Mouse (Mus musculus) hindbrain, embryonic 16.5 days (tissue): Measurements from ENCODE around the gene Cps1. TPM values are rescaled to one million over a fixed set of nuclear protein-coding genes. Genes with fewer than 3 reads are reported as not detected.

ENCODE experiments used
- ATAC-seq: fragments of 200-750 bp; cut with Nextera tagmentation; 2 replicates; pipeline ENCODE4 v1.8.0; 2017; ENCODE audit warnings: moderate TSS enrichment, moderate library complexity
- H3K27ac ChIP-seq: fragments of 300-500 bp; sonication (generic); 2 replicates; pipeline ENCODE4 v1.5.1; 2014; ENCODE audit warnings: low read depth, mild to moderate bottlenecking, control low read depth, low read length, moderate library complexity
- H3K27me3 ChIP-seq: fragments of 300-500 bp; sonication (generic); replicated peaks from 2 replicates; pipeline ENCODE4 v1.6.1; 2014; ENCODE audit warnings: low read length; ENCODE audit not compliant: control insufficient read depth, insufficient read depth
- H3K36me3 ChIP-seq: fragments of 300-500 bp; sonication (generic); 2 replicates; pipeline ENCODE4 v1.6.1; 2014; ENCODE audit warnings: mild to moderate bottlenecking, low read length, moderate library complexity, mixed read lengths; ENCODE audit not compliant: control insufficient read depth, insufficient read depth
- H3K4me1 ChIP-seq: fragments of 300-500 bp; sonication (generic); 2 replicates; pipeline ENCODE4 v1.6.1; 2014; ENCODE audit warnings: low read depth, low read length; ENCODE audit not compliant: control insufficient read depth, insufficient read depth
- H3K4me2 ChIP-seq: fragments of 300-500 bp; sonication (generic); 2 replicates; pipeline ENCODE4 v1.6.1; 2014; ENCODE audit warnings: mild to moderate bottlenecking, low read length, control low read depth, moderate library complexity
- H3K4me3 ChIP-seq: fragments of 300-500 bp; sonication (generic); 2 replicates; pipeline ENCODE4 v1.5.1; 2014; ENCODE audit warnings: mild to moderate bottlenecking, low read length, control low read depth, moderate library complexity
- H3K9ac ChIP-seq: fragments of 300-500 bp; sonication (generic); 2 replicates; pipeline ENCODE4 v1.6.1; 2014; ENCODE audit warnings: low read depth, mild to moderate bottlenecking, control low read depth, low read length, moderate library complexity
- H3K9me3 ChIP-seq: fragments of 300-500 bp; sonication (generic); 2 replicates; pipeline ENCODE4 v1.6.1; 2014; ENCODE audit warnings: mild to moderate bottlenecking, low read length, moderate library complexity; ENCODE audit not compliant: control insufficient read depth
- WGBS: fragments of 180-500 bp; shearing (Covaris S2); extraction: QIAGEN DNeasy Blood & Tissue Kit; methylation state at CpG from one replicate; pipeline ENCODE4 v1.1.7; 2014; 5-methylcytosine and 5-hydroxymethylcytosine counted together
- polyA plus RNA-seq: library from polyadenylated mRNA; unstranded; fragments of >200 nt; fragmentation: Nextera tagmentation; extraction: Ambion mirVana; gene quantifications from 2 replicates; pipeline ENCODE4 v1.2.1, GENCODE M21; 2015

The Cps1 gene
- polyA plus RNA-seq, 1 experiment from 2014 or later: 0.09 TPM

DNA sequence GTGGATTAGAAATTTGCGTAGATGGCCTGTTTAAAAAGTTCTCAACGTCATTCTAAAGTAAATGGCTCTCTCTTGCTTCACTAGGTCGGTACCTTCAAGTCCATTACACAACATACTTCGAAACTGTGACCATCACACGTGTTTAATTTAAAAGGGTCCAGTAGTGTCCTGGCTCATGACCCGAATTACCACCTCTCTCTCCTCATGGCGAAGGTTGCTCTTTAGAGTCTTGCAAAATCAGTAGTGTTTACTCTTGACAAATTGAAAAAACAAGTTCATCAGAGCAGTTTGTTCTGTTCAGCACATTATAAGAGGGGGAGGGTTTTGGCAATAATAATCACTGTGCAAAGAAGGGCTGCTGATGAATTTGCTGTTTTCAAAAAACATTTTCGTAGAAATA is 6.3 kb upstream of the Cps1 start:
- ATAC-seq: no peak
- Histone ChIP-seq H3K4me1 (no peaks in the 10 kb centered on the region), H3K27ac (no peak overlapping the region), H3K9me3 (no peaks in the 10 kb centered on the region), H3K27me3 (no peaks in the 10 kb centered on the region), H3K9ac (no peak overlapping the region), H3K4me3 (no peak overlapping the region), H3K36me3 (no peaks in the 10 kb centered on the region), H3K4me2 (no peak overlapping the region)
- WGBS: 89% methylated on average over 8 of the region's 8 CpGs

DNA sequence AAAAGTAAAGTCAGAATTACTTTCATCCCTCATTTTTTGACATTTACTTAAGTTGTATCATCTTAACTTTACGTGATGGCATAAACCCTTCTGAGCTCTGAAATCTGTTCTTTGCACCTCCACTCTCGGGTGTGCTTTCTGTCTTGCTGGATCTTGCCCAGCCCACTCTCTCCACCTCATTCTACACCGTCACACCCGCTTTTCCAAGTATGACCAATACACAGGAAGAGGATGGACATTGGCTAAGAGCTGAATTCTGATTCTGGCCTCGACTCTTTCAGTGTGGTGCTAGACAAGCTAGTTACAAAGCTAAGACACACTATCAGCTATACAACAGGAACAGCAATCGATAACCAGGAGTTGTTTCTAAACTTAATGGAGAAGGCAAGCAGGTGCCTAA is 5.0 kb upstream of the Cps1 start:
- no peaks in the 10 kb centered on the region for H3K36me3 ChIP-seq
- 90% methylated on average over 6 of the region's 6 CpGs for WGBS

DNA sequence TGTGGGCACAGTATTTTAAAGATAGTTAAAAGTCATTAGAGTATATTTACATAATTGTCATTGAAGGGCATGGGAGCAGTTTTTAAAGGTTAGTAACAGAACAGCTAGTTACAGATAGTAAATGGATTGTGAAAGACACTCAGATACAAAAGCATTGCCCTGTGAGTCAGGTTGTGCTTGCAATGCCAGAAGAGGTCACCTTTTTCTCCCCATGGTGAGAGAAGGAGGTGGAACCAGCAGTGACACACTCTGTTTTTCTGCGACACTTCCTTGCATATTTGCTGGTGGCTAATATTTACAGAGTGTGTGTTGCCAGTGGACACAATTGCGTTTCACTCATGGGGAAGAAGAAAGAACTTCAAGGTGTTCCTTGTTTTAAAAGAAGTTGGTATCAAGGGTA is 2.6 kb downstream of the Cps1 start:
- Histone ChIP-seq H3K4me3 (no peak overlapping the region), H3K4me2 (no peak overlapping the region), H3K9ac (no peak overlapping the region), H3K4me1 (no peaks in the 10 kb centered on the region), H3K27me3 (no peaks in the 10 kb centered on the region), H3K9me3 (no peaks in the 10 kb centered on the region), H3K27ac (no peak overlapping the region), H3K36me3 (no peaks in the 10 kb centered on the region)
- ATAC-seq: no peak
- 81% methylated on average over 2 of the region's 2 CpGs for WGBS

More for the DNA sequence above, 5.0 kb upstream of the Cps1 start:
- no peak overlapping the region for H3K27ac ChIP-seq
- no peak overlapping the region for H3K4me2 ChIP-seq
- no peaks in the 10 kb centered on the region for H3K4me1 ChIP-seq
- no peaks in the 10 kb centered on the region for H3K9me3 ChIP-seq
- H3K27me3 ChIP-seq: no peaks in the 10 kb centered on the region
- H3K9ac ChIP-seq: no peak overlapping the region
- H3K4me3 ChIP-seq: no peak overlapping the region
- no peak for ATAC-seq

DNA sequence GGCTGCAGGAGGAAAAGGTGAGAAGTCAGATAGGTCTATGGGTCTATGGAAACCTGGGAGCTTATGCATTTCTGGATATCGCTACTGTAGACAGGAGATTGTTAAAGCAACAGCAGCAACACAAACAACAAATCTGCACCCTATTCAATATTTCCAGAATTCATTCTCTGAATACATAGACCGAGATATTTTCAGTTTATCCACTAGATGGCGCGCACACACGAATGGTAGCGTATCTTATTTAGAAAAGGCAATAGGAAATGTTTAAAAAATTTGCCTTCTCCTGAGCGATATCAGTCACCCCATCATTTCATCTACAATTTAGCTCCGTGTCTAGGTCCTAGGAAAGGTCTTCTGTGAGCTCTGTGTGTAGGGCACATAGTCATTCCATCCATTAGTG is 21.1 kb downstream of the Cps1 start:
- Histone ChIP-seq H3K4me1 (no peaks in the 10 kb centered on the region), H3K4me2 (peak overlapping the region; percentile 40; the same call in 1 of the 2 replicates), H3K36me3 (no peaks in the 10 kb centered on the region), H3K27me3 (no peaks in the 10 kb centered on the region), H3K9ac (no peak overlapping the region), H3K27ac (no peak overlapping the region), H3K4me3 (no peak overlapping the region), H3K9me3 (no peaks in the 10 kb centered on the region)
- 9% methylated on average over 8 of the region's 8 CpGs for WGBS
- ATAC-seq: no peak

DNA sequence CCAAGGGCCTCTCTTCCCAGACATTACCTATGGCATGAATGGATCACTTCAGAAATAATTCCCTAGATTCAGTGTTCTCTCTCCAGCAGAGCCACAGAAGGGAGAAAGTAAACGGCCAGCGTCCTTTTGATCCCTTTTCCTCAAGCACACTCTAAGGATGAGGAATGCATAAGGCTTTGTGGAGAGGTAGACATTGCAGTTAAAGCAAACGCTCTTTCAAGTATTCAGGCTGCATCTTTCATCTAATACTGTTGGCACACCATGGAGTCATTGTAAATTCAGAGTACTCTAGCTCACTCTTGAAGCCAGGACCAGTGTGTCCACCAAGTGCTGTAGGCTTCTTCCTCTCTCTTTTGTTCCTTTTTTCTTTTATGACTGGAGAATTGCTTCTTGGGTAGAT is 28.4 kb downstream of the Cps1 start:
- no peaks in the 10 kb centered on the region for H3K27me3 ChIP-seq
- no peak overlapping the region for H3K9ac ChIP-seq
- H3K4me2 ChIP-seq: no peak overlapping the region
- no peaks in the 10 kb centered on the region for H3K36me3 ChIP-seq
- peaks cover 4% of the 10 kb centered on the region for H3K9me3 ChIP-seq
- no peaks in the 10 kb centered on the region for H3K4me1 ChIP-seq
- H3K27ac ChIP-seq: no peak overlapping the region
- H3K4me3 ChIP-seq: no peak overlapping the region
- WGBS: 76% methylated on average over 3 of the region's 3 CpGs
- ATAC-seq: no peak

DNA sequence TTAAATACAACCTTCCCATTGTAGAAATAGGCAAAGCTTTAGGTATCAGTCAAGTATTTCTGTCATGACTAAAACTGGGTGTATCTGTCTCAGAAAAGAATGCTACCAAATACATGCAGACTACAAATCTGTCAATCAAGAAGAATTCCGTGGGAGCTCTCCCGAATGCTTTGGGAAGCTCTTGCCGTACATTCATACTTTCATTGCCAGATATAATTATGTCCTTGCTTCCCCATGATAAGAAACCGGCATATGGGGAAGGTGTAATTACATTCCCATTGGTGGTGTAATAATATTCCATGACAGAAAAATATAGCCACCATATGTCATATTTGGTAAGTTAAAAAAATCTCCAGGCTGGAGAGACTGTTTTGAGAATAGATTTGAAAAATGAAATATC is 44.5 kb downstream of the Cps1 start:
- Histone ChIP-seq H3K4me2 (no peak overlapping the region), H3K27me3 (no peaks in the 10 kb centered on the region), H3K36me3 (no peaks in the 10 kb centered on the region), H3K9ac (no peak overlapping the region), H3K4me3 (no peak overlapping the region), H3K4me1 (no peaks in the 10 kb centered on the region), H3K9me3 (no peaks in the 10 kb centered on the region), H3K27ac (no peak overlapping the region)
- no peak for ATAC-seq
- 71% methylated on average over 4 of the region's 4 CpGs for WGBS

DNA sequence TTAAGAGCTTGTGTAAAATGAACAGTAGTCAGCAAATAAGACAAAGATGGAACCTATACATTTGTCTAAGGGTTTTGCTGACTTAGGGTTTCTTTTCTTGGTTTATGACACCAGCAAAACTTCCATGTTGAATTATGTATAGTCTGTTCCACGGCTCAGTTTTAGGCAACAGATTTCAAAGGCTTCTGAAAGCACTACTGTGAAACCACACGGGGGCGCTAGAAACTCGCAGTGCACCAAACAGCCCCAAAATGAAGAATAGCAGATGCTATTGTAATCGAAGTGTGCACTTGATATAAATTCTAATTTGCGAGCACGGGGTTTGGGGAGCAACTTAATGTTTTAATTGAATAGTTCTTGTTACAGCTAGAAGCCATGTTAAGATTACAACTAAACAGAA is 58.3 kb downstream of the Cps1 start:
- WGBS: 6% methylated on average over 7 of the region's 7 CpGs
- ATAC-seq: no peak
- H3K27ac ChIP-seq: no peak overlapping the region
- H3K36me3 ChIP-seq: no peaks in the 10 kb centered on the region
- no peaks in the 10 kb centered on the region for H3K4me1 ChIP-seq
- H3K9me3 ChIP-seq: no peaks in the 10 kb centered on the region
- no peak overlapping the region for H3K4me3 ChIP-seq
- no peaks in the 10 kb centered on the region for H3K27me3 ChIP-seq
- no peak overlapping the region for H3K9ac ChIP-seq
- no peak overlapping the region for H3K4me2 ChIP-seq

DNA sequence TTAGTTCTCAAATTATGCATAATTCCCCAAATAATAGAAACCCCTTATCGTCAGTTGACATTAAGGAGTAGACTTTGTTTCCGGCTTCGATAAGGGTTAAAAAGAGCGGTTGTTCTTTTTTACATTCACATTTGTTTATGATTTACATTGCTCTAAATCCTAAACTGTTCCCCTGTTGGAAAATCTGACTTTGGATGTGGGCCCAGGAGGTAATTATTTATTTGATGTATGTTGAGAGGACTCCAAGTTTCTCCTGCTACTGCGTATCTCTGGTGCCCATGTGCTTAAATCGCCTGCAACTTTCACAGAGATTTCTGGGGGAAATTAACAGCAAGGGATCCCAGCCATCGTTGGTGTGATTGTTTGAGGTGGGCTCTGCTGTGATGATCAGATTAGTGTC is 59.4 kb downstream of the Cps1 start:
- Histone ChIP-seq H3K9ac (no peak overlapping the region), H3K4me1 (no peaks in the 10 kb centered on the region), H3K9me3 (no peaks in the 10 kb centered on the region), H3K27ac (no peak overlapping the region), H3K4me2 (no peak overlapping the region), H3K36me3 (no peaks in the 10 kb centered on the region), H3K27me3 (no peaks in the 10 kb centered on the region), H3K4me3 (no peak overlapping the region)
- no peak for ATAC-seq
- WGBS: 83% methylated on average over 7 of the region's 7 CpGs

DNA sequence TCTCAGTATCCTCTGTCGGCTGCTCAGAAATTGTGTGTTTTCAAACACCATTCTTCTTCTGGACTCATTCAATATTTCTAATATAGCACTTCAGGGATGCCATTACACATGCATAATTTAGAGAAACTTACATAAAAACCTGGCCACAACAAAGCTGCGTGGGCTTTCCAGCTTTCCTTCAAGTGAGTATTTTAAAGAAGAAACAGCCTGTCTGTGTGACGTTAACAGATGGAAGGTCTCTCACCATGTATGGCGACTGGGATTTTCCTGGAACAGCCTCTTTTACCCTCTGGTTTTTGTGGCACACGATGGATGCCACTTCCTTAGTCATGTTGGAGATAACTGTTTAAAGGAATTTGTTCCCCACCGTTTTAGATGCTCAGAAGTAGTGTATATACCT is 60.7 kb downstream of the Cps1 start:
- Histone ChIP-seq H3K4me1 (no peaks in the 10 kb centered on the region), H3K36me3 (no peaks in the 10 kb centered on the region), H3K9me3 (no peaks in the 10 kb centered on the region), H3K4me2 (no peak overlapping the region), H3K9ac (no peak overlapping the region), H3K27ac (no peak overlapping the region), H3K4me3 (no peak overlapping the region), H3K27me3 (no peaks in the 10 kb centered on the region)
- 73% methylated on average over 6 of the region's 6 CpGs for WGBS
- no peak for ATAC-seq

DNA sequence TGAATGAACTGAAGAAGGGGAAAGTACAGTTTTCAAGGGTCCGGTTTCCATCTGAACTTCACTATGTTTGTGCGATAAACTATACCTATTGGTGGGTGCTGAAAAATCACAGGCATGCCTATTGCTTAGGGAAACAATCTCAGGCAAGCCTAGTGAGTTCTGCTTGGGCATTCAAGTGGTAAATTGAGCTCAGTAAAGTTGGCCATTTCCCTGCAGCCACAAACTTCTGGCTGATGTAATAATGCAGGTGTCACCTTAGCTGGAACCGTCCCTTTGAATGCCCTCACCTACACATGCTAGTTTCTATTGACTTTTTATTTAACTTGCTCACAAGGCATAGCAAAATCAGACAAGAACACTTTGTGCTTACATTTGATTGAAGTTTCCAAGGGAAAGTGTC is 61.3 kb downstream of the Cps1 start:
- Histone ChIP-seq H3K36me3 (no peaks in the 10 kb centered on the region), H3K27ac (no peak overlapping the region), H3K9ac (no peak overlapping the region), H3K4me1 (no peaks in the 10 kb centered on the region), H3K4me2 (no peak overlapping the region), H3K9me3 (no peaks in the 10 kb centered on the region), H3K4me3 (no peak overlapping the region), H3K27me3 (no peaks in the 10 kb centered on the region)
- ATAC-seq: no peak
- 75% methylated on average over 3 of the region's 3 CpGs for WGBS
